Mouse (Mus musculus) stomach, embryonic 14.5 days (tissue): ENCODE results near the gene Napa. TPM values are rescaled to one million over a fixed set of nuclear protein-coding genes. Genes with fewer than 3 reads are reported as not detected.

Experiments used
- ATAC-seq: fragments of 200-750 bp; cut with Nextera tagmentation; 2 replicates; pipeline ENCODE4 v1.8.0; 2017; ENCODE audit warnings: low read depth, moderate TSS enrichment; ENCODE audit not compliant: insufficient number of reproducible peaks, insufficient read depth, low FRiP score
- H3K27ac ChIP-seq: fragments of 300-500 bp; sonication (generic); 2 replicates; pipeline ENCODE4 v1.5.1; 2014; ENCODE audit warnings: mild to moderate bottlenecking, low read length, moderate library complexity, mixed read lengths
- H3K27me3 ChIP-seq: fragments of 300-500 bp; sonication (generic); 2 replicates; pipeline ENCODE4 v1.6.1; 2014; ENCODE audit warnings: low read length, control low read depth, mixed read lengths; ENCODE audit not compliant: control insufficient read depth, insufficient read depth
- H3K36me3 ChIP-seq: fragments of 300-500 bp; sonication (generic); 2 replicates; pipeline ENCODE4 v1.6.1; 2014; ENCODE audit warnings: mild to moderate bottlenecking, control low read depth, low read length, moderate library complexity, mixed read lengths; ENCODE audit not compliant: control insufficient read depth, insufficient read depth
- H3K4me1 ChIP-seq: fragments of 300-500 bp; sonication (generic); 2 replicates; pipeline ENCODE4 v1.6.1; 2014; ENCODE audit warnings: low read length, control low read depth, mixed read lengths; ENCODE audit not compliant: control insufficient read depth, insufficient read depth
- H3K4me2 ChIP-seq: fragments of 300-500 bp; sonication (generic); replicated peaks from 2 replicates; pipeline ENCODE4 v1.6.1; 2014; ENCODE audit warnings: low read depth, low read length, control low read depth
- H3K4me3 ChIP-seq: fragments of 300-500 bp; sonication (generic); 2 replicates; pipeline ENCODE4 v1.5.1; 2014; ENCODE audit warnings: low read depth, low read length, control low read depth
- H3K9ac ChIP-seq: fragments of 300-500 bp; sonication (generic); replicated peaks from 2 replicates; pipeline ENCODE4 v1.6.1; 2014; ENCODE audit warnings: low read depth, mild to moderate bottlenecking, control low read depth, low read length, moderate library complexity, mixed read lengths
- H3K9me3 ChIP-seq: fragments of 300-500 bp; sonication (generic); 2 replicates; pipeline ENCODE4 v1.6.1; 2016; ENCODE audit warnings: low read depth, low read length, control low read depth; ENCODE audit not compliant: control insufficient read depth
- WGBS: fragments of 180-500 bp; shearing (Covaris S2); extraction: QIAGEN DNeasy Blood & Tissue Kit; methylation state at CpG from one replicate; pipeline ENCODE4 v1.1.7; 2014; 5-methylcytosine and 5-hydroxymethylcytosine counted together
- polyA plus RNA-seq: library from polyadenylated mRNA; unstranded; fragments of >200 nt; fragmentation: Nextera tagmentation; extraction: Ambion mirVana; gene quantifications from 2 replicates; pipeline ENCODE4 v1.2.1, GENCODE M21; 2014

Gene Napa
- polyA plus RNA-seq, 1 experiment from 2014 or later, result 213 TPM

- no peak for ATAC-seq
- H3K9ac ChIP-seq, result no peak overlapping the region
- no peaks in the 10 kb centered on the region for H3K27me3 ChIP-seq
- no peak overlapping the region for H3K4me2 ChIP-seq
- 81% methylated on average over 5 of the region's 5 CpGs for WGBS
- H3K4me3 ChIP-seq, result no peak overlapping the region
- H3K36me3 ChIP-seq, result peaks cover 20% of the 10 kb centered on the region; the same call in 1 of the 2 replicates
- H3K4me1 ChIP-seq, result peaks cover 11% of the 10 kb centered on the region
- H3K9me3 ChIP-seq, result no peaks in the 10 kb centered on the region
- H3K27ac ChIP-seq, result no peak overlapping the region
Measured at GRCm38 (mm10) chr7:16102686-16103226, 4.5 kb downstream of the Napa start.

- Histone ChIP-seq H3K9ac (no peak overlapping the region), H3K9me3 (no peaks in the 10 kb centered on the region), H3K4me1 (peaks cover 11% of the 10 kb centered on the region), H3K36me3 (peaks cover 30% of the 10 kb centered on the region), H3K4me3 (no peak overlapping the region), H3K27me3 (no peaks in the 10 kb centered on the region), H3K27ac (no peak overlapping the region), H3K4me2 (no peak overlapping the region)
- WGBS, result 79% methylated on average over 6 of the region's 6 CpGs
- ATAC-seq, result no peak
Measured at GRCm38 (mm10) chr7:16103760-16104159, 5.5 kb downstream of the Napa start.

GRCm38 (mm10) chr7:16104611-16105388 is 6.5 kb downstream of the Napa start:
- ATAC-seq, result no peak
- Histone ChIP-seq H3K9ac (no peak overlapping the region), H3K27me3 (no peaks in the 10 kb centered on the region), H3K4me3 (no peak overlapping the region), H3K27ac (no peak overlapping the region), H3K4me2 (no peak overlapping the region), H3K36me3 (peaks cover 41% of the 10 kb centered on the region), H3K4me1 (peaks cover 5% of the 10 kb centered on the region; the same call in 1 of the 2 replicates), H3K9me3 (no peaks in the 10 kb centered on the region)
- WGBS, result 94% methylated on average over 7 of the region's 7 CpGs

GRCm38 (mm10) chr7:16108886-16109542 is 10.8 kb downstream of the Napa start:
- ATAC-seq, result no peak
- Histone ChIP-seq H3K36me3 (peaks cover 74% of the 10 kb centered on the region), H3K9me3 (no peaks in the 10 kb centered on the region), H3K27me3 (no peaks in the 10 kb centered on the region), H3K9ac (no peak overlapping the region), H3K4me2 (no peak overlapping the region), H3K4me1 (no peaks in the 10 kb centered on the region), H3K27ac (no peak overlapping the region), H3K4me3 (no peak overlapping the region)
- 89% methylated on average over 9 of the region's 9 CpGs for WGBS

- H3K36me3 ChIP-seq, result peaks cover 82% of the 10 kb centered on the region
- 87% methylated on average over 8 of the region's 8 CpGs for WGBS
- no peak overlapping the region for H3K4me2 ChIP-seq
- no peak overlapping the region for H3K9ac ChIP-seq
- no peaks in the 10 kb centered on the region for H3K27me3 ChIP-seq
- no peak overlapping the region for H3K27ac ChIP-seq
- H3K4me1 ChIP-seq, result no peaks in the 10 kb centered on the region
- no peak overlapping the region for H3K4me3 ChIP-seq
- no peak for ATAC-seq
- H3K9me3 ChIP-seq, result no peaks in the 10 kb centered on the region
Measured at GRCm38 (mm10) chr7:16110158-16110557, 11.9 kb downstream of the Napa start.

GRCm38 (mm10) chr7:16111284-16112090 is 13.2 kb downstream of the Napa start:
- H3K9ac ChIP-seq, result no peak overlapping the region
- H3K36me3 ChIP-seq, result peaks cover 89% of the 10 kb centered on the region
- ATAC-seq, result no peak
- H3K4me1 ChIP-seq, result no peaks in the 10 kb centered on the region
- no peaks in the 10 kb centered on the region for H3K27me3 ChIP-seq
- no peaks in the 10 kb centered on the region for H3K9me3 ChIP-seq
- 92% methylated on average over 7 of the region's 7 CpGs for WGBS
- H3K4me3 ChIP-seq, result no peak overlapping the region
- H3K27ac ChIP-seq, result no peak overlapping the region
- no peak overlapping the region for H3K4me2 ChIP-seq

- Histone ChIP-seq H3K4me1 (peaks cover 5% of the 10 kb centered on the region; the same call in 1 of the 2 replicates), H3K4me2 (no peak overlapping the region), H3K4me3 (no peak overlapping the region), H3K27me3 (no peaks in the 10 kb centered on the region), H3K36me3 (peaks cover 53% of the 10 kb centered on the region), H3K9ac (no peak overlapping the region), H3K27ac (no peak overlapping the region), H3K9me3 (no peaks in the 10 kb centered on the region)
- 90% methylated on average over 7 of the region's 7 CpGs for WGBS
- no peak for ATAC-seq
Measured at GRCm38 (mm10) chr7:16116418-16116817, 18.2 kb downstream of the Napa start.

- H3K4me1 ChIP-seq, result peaks cover 5% of the 10 kb centered on the region; the same call in 1 of the 2 replicates
- H3K4me3 ChIP-seq, result no peak overlapping the region
- H3K4me2 ChIP-seq, result no peak overlapping the region
- H3K9ac ChIP-seq, result no peak overlapping the region
- H3K27me3 ChIP-seq, result no peaks in the 10 kb centered on the region
- no peaks in the 10 kb centered on the region for H3K9me3 ChIP-seq
- H3K36me3 ChIP-seq, result peaks cover 48% of the 10 kb centered on the region
- H3K27ac ChIP-seq, result no peak overlapping the region
- ATAC-seq, result no peak
- 87% methylated on average over 3 of the region's 3 CpGs for whole genome bisulfite sequencing
Measured at GRCm38 (mm10) chr7:16117100-16117499, 18.8 kb downstream of the Napa start.
